Mouse (Mus musculus) kidney, embryonic 16.5 days (tissue): ENCODE results near the gene Gpi1. TPM values are rescaled to one million over a fixed set of nuclear protein-coding genes. Genes with fewer than 3 reads are reported as not detected.
A peak's percentile ranks its signal among the peaks of the same experiment; 100 is the strongest.

Experiments
- ATAC-seq: fragments of 200-750 bp; cut with Nextera tagmentation; 2 replicates; pipeline ENCODE4 v1.8.0; 2017; ENCODE audit warnings: moderate TSS enrichment; ENCODE audit not compliant: low FRiP score, low TSS enrichment
- H3K27ac ChIP-seq: fragments of 300-500 bp; sonication (generic); 2 replicates; pipeline ENCODE4 v1.5.1; 2014; ENCODE audit warnings: low read length
- H3K27me3 ChIP-seq: fragments of 300-500 bp; sonication (generic); 2 replicates; pipeline ENCODE4 v1.6.1; 2014; ENCODE audit warnings: low read length, control low read depth, mixed read lengths; ENCODE audit not compliant: insufficient read depth
- H3K36me3 ChIP-seq: fragments of 300-500 bp; sonication (generic); 2 replicates; pipeline ENCODE4 v1.6.1; 2014; ENCODE audit warnings: low read length, control low read depth, mixed read lengths; ENCODE audit not compliant: insufficient read depth
- H3K4me1 ChIP-seq: fragments of 300-500 bp; sonication (generic); 2 replicates; pipeline ENCODE4 v1.6.1; 2014; ENCODE audit warnings: low read length, control low read depth, mixed read lengths; ENCODE audit not compliant: insufficient read depth
- H3K4me2 ChIP-seq: fragments of 300-500 bp; sonication (generic); replicated peaks from 2 replicates; pipeline ENCODE4 v1.6.1; 2014; ENCODE audit warnings: low read depth, low read length
- H3K4me3 ChIP-seq: fragments of 300-500 bp; sonication (generic); 2 replicates; pipeline ENCODE4 v1.5.1; 2014; ENCODE audit warnings: mild to moderate bottlenecking, low read length
- H3K9ac ChIP-seq: fragments of 300-500 bp; sonication (generic); replicated peaks from 2 replicates; pipeline ENCODE4 v1.6.1; 2014; ENCODE audit warnings: low read length
- H3K9me3 ChIP-seq: fragments of 300-500 bp; sonication (generic); 2 replicates; pipeline ENCODE4 v1.6.1; 2016; ENCODE audit warnings: low read length, control low read depth
- WGBS: fragments of 180-500 bp; shearing (Covaris S2); extraction: QIAGEN DNeasy Blood & Tissue Kit; methylation state at CpG from one replicate; pipeline ENCODE4 v1.1.7; 2014; 5-methylcytosine and 5-hydroxymethylcytosine counted together
- polyA plus RNA-seq: library from polyadenylated mRNA; unstranded; fragments of >200 nt; fragmentation: Nextera tagmentation; extraction: Ambion mirVana; gene quantifications from 2 replicates; pipeline ENCODE4 v1.2.1, GENCODE M21; 2015

Gene Gpi1
- 424 and 436 TPM in 2 replicates for polyA plus RNA-seq

DNA sequence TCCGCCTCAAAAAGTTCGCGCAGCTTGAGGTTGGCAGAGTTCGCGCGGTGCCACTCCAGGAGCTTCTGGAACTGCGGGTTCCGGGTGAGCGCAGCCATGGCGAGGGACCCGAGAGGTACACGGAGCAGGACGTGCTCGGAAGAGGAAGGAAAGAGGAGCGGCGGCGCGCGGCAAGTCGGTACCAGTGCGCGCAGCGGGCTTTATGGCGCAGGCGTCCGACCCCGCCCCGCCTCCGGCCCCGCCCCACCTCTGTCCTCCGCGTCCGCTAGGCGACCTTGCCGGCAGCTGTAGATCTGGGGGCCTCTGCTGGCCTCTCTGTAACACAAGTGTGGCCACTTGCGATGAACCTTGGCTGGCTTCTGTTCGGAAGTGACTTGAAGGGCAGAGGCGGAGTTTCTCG, at the start of gene Gpi1:
Gene Gpi1, minus strand, starts transcription at position 221 of the 400 bp plus-strand sequence.
- Histone ChIP-seq H3K9ac (peak within 1 kb of the TSS; percentile 90), H3K27me3 (no peaks in the 10 kb centered on the region), H3K36me3 (peaks cover 27% of the 10 kb centered on the region), H3K4me3 (peak within 1 kb of the TSS; percentile 79), H3K4me2 (peak within 1 kb of the TSS; percentile 70), H3K9me3 (no peaks in the 10 kb centered on the region), H3K4me1 (peaks cover 48% of the 10 kb centered on the region), H3K27ac (peak within 1 kb of the TSS; percentile 94)
- peak; percentile 80 for ATAC-seq
- 0% methylated on average over 29 of the region's 39 CpGs for WGBS

DNA sequence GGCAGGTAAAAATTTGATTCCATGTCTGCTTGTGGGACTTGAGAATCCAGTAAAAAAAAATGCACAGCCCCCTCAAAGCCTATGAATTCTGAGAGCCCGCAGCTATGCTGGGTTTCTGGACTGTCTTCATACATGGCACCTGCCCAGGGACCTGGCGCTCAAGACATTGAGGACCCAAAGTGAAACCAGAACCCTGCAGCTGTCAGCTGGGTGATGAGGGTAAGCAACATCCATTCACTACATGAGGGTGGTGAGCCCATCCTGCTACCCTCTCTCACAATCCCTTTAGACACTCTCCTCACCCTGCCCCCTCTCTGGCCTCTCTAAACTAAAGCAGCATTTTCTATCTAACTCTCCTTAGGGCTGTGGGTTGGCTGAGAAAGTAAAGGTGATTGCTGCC, 47.5 kb upstream of the Gpi1 start:
- Histone ChIP-seq H3K9ac (no peak overlapping the region), H3K27me3 (no peaks in the 10 kb centered on the region), H3K27ac (no peak overlapping the region), H3K4me1 (no peaks in the 10 kb centered on the region), H3K36me3 (peaks cover 13% of the 10 kb centered on the region; the same call in 1 of the 2 replicates), H3K4me2 (no peak overlapping the region), H3K4me3 (no peak overlapping the region), H3K9me3 (no peaks in the 10 kb centered on the region)
- WGBS, result 97% methylated on average over 2 of the region's 2 CpGs
- ATAC-seq, result no peak

GRCm38 (mm10) chr7:34276066-34276465, 45.9 kb upstream of the Gpi1 start:
- no peaks in the 10 kb centered on the region for H3K4me1 ChIP-seq
- no peak overlapping the region for H3K27ac ChIP-seq
- H3K36me3 ChIP-seq, result peaks cover 13% of the 10 kb centered on the region; the same call in 1 of the 2 replicates
- no peak for ATAC-seq
- no peak overlapping the region for H3K9ac ChIP-seq
- WGBS, result 95% methylated on average over 3 of the region's 3 CpGs
- H3K27me3 ChIP-seq, result no peaks in the 10 kb centered on the region
- no peak overlapping the region for H3K4me3 ChIP-seq
- H3K9me3 ChIP-seq, result no peaks in the 10 kb centered on the region
- no peak overlapping the region for H3K4me2 ChIP-seq

DNA sequence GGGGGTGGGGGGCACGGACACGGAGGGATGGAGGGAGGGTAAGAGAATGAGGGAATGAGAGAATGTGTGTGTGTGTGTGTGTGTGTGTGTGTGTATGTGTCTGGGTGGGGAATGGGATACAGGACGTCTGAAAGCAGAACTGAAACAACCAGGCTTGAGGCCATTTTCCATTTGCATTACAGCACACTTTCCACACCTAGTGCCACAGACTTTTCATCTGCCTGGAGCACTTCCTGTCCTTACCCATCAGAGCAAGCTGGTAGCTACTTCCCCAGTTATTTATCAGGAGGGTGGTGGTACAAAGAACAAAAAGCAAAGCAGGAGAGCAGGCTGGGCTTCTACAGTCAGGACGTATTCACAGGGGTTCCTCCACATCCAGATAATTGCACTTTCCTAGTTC, 42.3 kb upstream of the Gpi1 start:
- no peaks in the 10 kb centered on the region for H3K9me3 ChIP-seq
- ATAC-seq, result no peak
- no peak overlapping the region for H3K4me3 ChIP-seq
- H3K4me1 ChIP-seq, result 0 out of 2 replicates have a peak, but pooled peaks cover 2% of the 10 kb centered on the region
- 68% methylated on average over 4 of the region's 4 CpGs for WGBS
- no peak overlapping the region for H3K9ac ChIP-seq
- H3K36me3 ChIP-seq, result peaks cover 11% of the 10 kb centered on the region; the same call in 1 of the 2 replicates
- no peaks in the 10 kb centered on the region for H3K27me3 ChIP-seq
- H3K27ac ChIP-seq, result no peak overlapping the region
- no peak overlapping the region for H3K4me2 ChIP-seq

- Histone ChIP-seq H3K4me1 (peaks cover 2% of the 10 kb centered on the region), H3K9ac (no peak overlapping the region), H3K4me3 (no peak overlapping the region), H3K36me3 (0 out of 2 replicates have a peak, but pooled peaks cover 1% of the 10 kb centered on the region), H3K4me2 (no peak overlapping the region), H3K27ac (0 out of 2 replicates have a peak overlapping the region, but pooled peaks have one; percentile 27), H3K27me3 (no peaks in the 10 kb centered on the region), H3K9me3 (no peaks in the 10 kb centered on the region)
- ATAC-seq, result no peak
- WGBS, result 71% methylated on average over 1 of the region's 1 CpGs
Measured at GRCm38 (mm10) chr7:34268463-34268862, 38.3 kb upstream of the Gpi1 start.

GRCm38 (mm10) chr7:34266421-34266820, 36.3 kb upstream of the Gpi1 start:
- Histone ChIP-seq H3K9ac (no peak overlapping the region), H3K27ac (0 out of 2 replicates have a peak overlapping the region, but pooled peaks have one; percentile 5), H3K36me3 (peaks cover 21% of the 10 kb centered on the region), H3K4me3 (no peak overlapping the region), H3K27me3 (no peaks in the 10 kb centered on the region), H3K9me3 (no peaks in the 10 kb centered on the region), H3K4me1 (peaks cover 2% of the 10 kb centered on the region), H3K4me2 (no peak overlapping the region)
- ATAC-seq, result no peak

GRCm38 (mm10) chr7:34265876-34266346, 35.8 kb upstream of the Gpi1 start:
- WGBS, result 61% methylated on average over 5 of the region's 5 CpGs
- H3K4me2 ChIP-seq, result no peak overlapping the region
- no peak overlapping the region for H3K9ac ChIP-seq
- ATAC-seq, result peak; percentile 42; the same call in 1 of the 2 replicates
- no peak overlapping the region for H3K27ac ChIP-seq
- H3K4me1 ChIP-seq, result peaks cover 2% of the 10 kb centered on the region
- H3K9me3 ChIP-seq, result no peaks in the 10 kb centered on the region
- H3K27me3 ChIP-seq, result no peaks in the 10 kb centered on the region
- peaks cover 23% of the 10 kb centered on the region for H3K36me3 ChIP-seq
- H3K4me3 ChIP-seq, result no peak overlapping the region

GRCm38 (mm10) chr7:34263437-34263836, 33.3 kb upstream of the Gpi1 start:
- no peak overlapping the region for H3K4me2 ChIP-seq
- no peak overlapping the region for H3K27ac ChIP-seq
- no peak overlapping the region for H3K4me3 ChIP-seq
- no peaks in the 10 kb centered on the region for H3K9me3 ChIP-seq
- WGBS, result 77% methylated on average over 5 of the region's 5 CpGs
- H3K9ac ChIP-seq, result no peak overlapping the region
- peaks cover 31% of the 10 kb centered on the region for H3K36me3 ChIP-seq
- H3K4me1 ChIP-seq, result no peaks in the 10 kb centered on the region; the same call in none of the 2 replicates
- H3K27me3 ChIP-seq, result no peaks in the 10 kb centered on the region
- no peak for ATAC-seq

- WGBS, result 86% methylated on average over 1 of the region's 1 CpGs
- Histone ChIP-seq H3K4me3 (no peak overlapping the region), H3K4me2 (no peak overlapping the region)
Measured at GRCm38 (mm10) chr7:34258407-34258806, 28.3 kb upstream of the Gpi1 start.

GRCm38 (mm10) chr7:34257279-34257678, 27.1 kb upstream of the Gpi1 start:
- Histone ChIP-seq H3K4me2 (no peak overlapping the region), H3K4me1 (no peaks in the 10 kb centered on the region), H3K36me3 (peaks cover 60% of the 10 kb centered on the region), H3K4me3 (no peak overlapping the region), H3K9me3 (no peaks in the 10 kb centered on the region), H3K27me3 (no peaks in the 10 kb centered on the region), H3K9ac (no peak overlapping the region), H3K27ac (no peak overlapping the region)
- 80% methylated on average over 9 of the region's 9 CpGs for WGBS
- ATAC-seq, result no peak

More at GRCm38 (mm10) chr7:34258407-34258806, 28.3 kb upstream of the Gpi1 start:
- ATAC-seq, result no peak
- no peaks in the 10 kb centered on the region for H3K27me3 ChIP-seq
- peaks cover 65% of the 10 kb centered on the region for H3K36me3 ChIP-seq
- no peaks in the 10 kb centered on the region for H3K4me1 ChIP-seq
- H3K9ac ChIP-seq, result no peak overlapping the region
- H3K27ac ChIP-seq, result no peak overlapping the region
- H3K9me3 ChIP-seq, result no peaks in the 10 kb centered on the region
